Mouse (Mus musculus): ENCODE measurements at regions not wholly inside any gene's neighbourhood (a gene's known extent, or its start where the extent isn't known, plus 50 kb on each side); places are given as distances from the start of the nearest gene placed in this dataset.

DNA sequence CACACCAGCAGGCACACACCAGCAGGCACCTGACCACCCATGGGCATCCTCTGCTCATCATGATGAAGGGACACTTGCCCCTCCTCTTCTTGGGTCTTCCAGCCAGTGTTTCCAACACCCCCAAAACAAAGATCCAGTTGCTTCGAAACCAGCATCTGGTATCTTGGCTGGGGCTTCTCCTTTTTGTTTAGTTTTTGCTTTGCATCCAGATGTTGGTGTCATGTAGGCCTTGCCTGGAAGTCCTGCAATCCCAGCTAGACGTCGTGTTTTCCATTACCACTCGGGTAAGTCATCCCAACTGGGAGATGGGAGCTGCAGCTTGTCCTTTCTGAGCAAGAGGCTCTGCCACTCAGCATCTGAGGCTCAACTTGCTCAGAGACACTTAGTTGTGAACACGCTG lies 70.6 kb upstream of the Tspan2 start:
- no peak for DNase-seq (ENCODE audit: low read depth, low spot score)

DNA sequence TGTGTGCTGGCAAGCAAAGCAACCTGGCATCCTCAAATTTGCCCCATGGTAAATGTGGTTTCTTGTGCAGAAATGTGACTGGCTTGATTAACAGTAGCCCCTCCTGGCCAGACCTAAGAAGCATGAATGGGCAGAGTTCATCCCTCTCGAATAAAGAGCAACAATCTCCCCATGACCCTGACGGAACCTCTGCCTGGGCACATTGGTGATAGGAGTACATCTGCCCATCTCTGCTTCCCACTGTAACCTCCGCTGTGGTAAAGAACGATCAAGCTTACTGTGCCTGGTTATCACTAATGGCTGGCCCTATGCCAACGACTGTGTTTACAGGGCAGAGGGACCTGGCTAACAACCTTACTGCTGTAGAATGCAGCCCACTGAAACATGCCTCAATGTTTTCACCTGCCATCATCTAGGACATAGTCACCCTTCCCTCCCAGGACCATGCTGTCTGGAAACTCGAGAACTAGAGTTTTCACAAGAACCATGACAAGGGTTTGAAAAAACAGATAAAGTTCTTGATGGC lies 69.6 kb upstream of the Tspan2 start:
- no peak for DNase-seq (ENCODE audit: low read depth, low spot score)

DNA sequence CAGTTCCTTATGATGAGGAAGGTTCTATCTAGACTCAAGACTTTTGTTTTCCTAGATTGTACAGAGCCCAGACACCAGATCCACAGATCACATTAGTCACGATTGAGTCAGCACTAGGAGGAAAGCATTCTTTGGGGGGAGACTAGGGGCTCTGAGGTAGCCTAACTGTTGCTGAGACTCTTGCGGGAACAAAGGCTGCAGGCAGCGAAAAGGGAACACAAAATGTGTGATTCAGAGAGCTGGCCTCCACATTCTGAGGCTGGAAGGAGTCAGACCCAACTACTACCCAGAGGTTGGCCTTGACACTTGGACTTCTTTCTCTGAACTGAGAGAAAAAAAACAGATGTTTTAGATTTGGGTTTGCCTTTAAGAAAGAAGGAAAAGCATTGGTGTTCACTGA lies 66.5 kb upstream of the Tspan2 start:
- no peak for DNase-seq (ENCODE audit: low read depth, low spot score)

DNA sequence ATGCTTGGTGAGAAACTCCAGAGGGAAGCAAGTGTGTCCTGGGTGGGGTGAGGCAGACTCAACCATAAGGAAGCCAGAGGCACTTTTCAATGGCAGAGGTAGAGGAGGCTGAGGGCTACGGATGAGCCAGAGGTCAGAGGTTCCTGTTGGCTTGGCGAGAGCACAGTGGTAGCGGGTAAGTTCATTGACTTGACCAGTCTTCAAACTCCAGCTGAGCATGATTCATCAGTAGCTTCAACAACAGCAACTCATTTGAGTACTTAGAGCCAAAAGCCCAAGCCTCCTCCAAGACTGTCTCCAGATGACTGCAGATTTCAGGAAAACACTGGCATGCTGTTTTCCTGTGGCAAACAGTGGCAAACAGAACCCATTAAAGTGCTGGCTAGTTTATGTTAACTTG lies 65.8 kb upstream of the Tspan2 start:
- DNase-seq (ENCODE audit: low read depth, low spot score), result no peak

DNA sequence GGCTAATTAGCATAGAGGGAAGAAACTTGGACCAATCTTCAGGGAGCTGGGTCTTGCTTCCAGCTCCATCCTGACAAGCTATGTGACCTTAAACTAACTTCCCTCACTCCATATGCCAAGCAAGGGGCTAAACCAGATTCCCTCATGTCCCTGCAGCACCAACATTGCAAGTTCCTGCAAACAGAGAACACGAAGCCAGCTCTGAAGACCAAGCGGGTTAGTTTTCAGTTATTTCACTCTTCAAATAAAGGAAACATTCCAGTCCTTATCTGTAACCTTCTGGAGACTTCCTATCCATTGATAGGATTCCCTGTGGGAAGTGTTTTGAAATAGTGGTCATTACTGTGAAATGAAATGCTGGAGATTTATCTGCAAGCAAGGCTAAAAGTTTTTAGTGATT lies 64.4 kb upstream of the Tspan2 start:
- DNase-seq (ENCODE audit: low read depth, low spot score), result no peak

DNA sequence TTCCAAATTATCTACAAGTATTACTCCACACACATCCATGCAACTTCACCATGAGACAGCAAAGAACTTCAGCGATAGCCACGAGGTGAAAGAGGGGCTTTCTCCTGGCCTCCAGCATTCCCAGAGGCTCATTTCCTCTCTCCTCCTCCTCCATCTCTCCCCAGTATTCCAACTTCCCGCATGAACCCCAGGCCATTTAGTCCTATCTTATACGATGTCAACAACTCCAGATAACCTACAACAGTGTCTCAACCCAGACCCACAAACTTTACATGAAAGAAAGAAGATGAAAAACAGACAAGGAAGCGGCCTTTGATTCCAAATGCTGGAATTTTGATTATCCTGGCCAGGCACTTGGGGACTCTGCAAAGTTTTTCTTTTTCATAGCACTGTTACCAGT lies 63.8 kb upstream of the Tspan2 start:
- DNase-seq (ENCODE audit: low read depth, low spot score), result no peak

DNA sequence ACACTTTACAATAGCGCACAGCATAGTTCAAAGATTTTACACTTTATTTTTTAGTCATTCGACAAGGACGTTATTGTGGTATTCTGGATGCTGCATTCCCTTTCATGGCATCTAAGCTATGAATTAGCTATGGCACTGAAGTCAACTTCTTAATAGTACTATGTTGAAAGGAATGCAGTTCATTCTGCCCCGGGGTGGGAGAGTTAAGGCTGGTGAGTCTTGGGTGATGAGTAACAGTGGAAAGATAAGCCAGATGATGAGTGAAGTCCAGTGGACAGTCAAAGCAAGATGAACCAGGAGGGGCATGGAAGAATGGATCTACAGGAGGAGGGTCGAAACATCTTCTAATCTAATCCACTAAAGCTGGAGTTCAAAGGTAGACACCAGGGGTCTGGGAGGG lies 63.4 kb upstream of the Tspan2 start:
- no peak for DNase-seq (ENCODE audit: low read depth, low spot score)

DNA sequence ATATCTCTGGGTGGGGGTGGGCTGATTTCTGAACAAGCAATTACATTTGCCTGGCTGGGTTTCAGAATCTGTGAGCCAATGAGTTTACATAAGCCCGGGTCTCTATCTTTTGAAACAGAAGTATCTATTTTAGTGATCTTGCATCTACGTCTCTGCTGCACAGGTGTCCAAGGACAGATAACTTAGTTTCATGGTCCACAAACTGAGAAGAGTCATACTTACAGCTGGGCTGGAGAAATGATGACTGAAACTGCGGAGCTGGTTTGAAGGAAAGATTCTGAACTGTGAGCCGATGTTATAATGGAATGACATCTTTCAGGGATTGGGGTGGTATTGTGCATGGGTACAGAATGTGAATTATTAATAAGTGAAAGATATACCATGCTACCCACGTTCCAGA lies 60.8 kb upstream of the Tspan2 start:
- DNase-seq (ENCODE audit: low read depth, low spot score), result no peak

DNA sequence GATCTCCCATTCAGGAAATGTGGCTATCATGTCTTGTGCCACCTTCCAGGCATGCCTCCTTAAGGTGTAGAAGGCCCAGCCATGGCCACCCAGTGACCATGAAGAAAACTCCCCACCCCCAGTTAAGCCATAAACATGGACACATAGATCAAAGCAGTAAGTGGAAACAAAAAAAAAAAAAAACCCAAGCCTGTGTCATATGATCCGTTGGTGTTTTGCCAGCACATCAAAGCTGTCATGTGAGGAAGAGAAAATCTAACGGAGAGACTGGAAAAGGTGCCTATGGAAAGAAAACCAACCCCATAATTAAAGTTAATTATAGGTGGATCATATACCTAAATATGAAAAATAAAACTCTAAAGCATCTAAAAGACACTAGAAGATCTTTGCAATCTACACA lies 60.3 kb upstream of the Tspan2 start:
- DNase-seq (ENCODE audit: low read depth, low spot score), result no peak

DNA sequence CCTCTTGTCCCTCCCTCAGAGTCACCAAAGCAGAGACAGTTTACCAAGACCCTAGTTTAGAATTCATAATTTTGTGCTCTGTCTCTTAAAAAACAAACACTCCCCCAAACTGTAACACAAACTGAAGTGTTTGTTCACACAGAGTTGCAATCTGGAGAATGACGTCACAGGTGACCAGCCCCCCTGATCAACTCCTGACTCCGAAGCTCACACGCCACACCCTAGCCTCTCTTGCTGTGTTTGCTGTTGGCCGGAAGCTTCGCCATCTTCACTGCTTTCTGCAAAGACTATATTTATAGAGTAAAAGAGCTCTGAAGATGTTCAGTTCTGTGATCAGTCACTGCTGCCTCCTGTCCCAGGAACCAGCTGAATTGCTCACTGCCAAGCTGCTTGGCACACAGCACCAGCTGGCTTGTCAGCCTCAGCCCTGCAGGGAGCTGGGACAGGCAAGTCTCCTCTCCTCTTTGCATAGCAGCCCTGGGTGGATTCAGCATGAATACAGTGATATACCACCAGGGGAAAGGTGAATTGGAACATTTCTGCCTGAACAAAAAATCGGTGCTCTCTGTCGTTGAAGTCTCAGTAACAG lies 57.3 kb upstream of the Tspan2 start:
- DNase-seq (ENCODE audit: low read depth, low spot score), result no peak

DNA sequence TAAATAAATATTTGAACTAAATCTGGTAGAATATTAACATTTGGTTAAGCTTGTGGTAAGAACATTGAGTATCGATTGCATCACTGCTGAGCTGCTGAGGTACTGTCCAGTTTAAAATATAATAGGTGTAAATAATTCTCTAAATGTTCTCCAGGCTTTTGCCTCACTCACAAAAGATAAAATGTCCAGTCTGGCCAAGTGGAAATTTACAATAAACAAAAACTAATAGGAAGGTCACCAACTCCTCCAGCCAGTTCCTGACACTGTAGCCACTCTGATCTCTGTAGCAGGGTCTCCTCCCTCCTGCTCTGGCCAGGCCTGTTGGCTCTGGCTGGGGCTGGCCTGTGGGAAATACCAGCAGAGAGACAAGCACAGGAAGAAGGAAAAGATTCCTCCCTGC lies 55.8 kb upstream of the Tspan2 start:
- DNase-seq (ENCODE audit: low read depth, low spot score), result no peak

DNA sequence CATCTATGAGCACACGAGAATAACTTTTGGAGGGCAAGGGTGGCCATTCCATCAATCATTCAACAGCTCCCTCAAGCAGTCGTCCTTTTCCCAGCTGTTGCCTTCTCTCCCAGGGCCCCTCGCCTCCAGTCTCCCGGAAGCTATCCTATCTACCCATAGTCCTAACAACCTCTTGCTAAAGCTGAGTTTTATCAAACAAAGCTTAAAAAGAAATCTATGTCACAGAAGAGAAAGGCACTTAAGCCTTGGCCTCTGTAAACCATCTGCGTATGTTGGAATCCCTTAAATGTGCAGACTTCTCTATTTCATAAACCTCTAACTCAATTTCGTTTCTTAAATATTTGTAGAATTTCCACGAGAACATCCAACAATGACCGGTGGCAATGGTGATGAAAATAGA lies 51.9 kb upstream of the Tspan2 start:
- no peak for DNase-seq (ENCODE audit: low read depth, low spot score)

DNA sequence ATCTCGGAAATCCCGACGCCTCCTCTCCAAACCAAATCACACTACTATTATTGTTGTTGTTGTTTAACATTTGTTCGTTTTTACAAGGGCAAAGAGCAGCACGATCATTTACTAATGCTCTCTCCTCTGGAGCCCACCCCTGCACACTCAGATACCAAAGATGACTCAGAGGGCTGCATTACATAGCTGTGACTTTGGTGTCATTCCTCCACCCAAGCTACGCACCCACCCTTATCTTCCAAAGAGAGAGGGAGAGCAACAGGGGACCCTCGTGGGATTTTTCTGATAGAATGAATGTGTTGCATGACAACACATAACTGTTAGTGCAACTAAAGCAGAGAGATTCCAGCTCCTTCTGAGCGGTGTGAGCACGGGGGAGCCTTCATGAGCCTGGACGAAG lies 50.8 kb upstream of the Tspan2 start:
- DNase-seq (ENCODE audit: low read depth, low spot score), result no peak
